Mouse (Mus musculus) ES-CJ7 (cell line): Measurements from ENCODE around the gene Krt27.

ENCODE experiments used
- DNase-seq: peaks from one replicate; pipeline ENCODE4 v3.0.0; 2011; ENCODE audit warnings: low read depth, low spot score

Gene Krt27

DNA sequence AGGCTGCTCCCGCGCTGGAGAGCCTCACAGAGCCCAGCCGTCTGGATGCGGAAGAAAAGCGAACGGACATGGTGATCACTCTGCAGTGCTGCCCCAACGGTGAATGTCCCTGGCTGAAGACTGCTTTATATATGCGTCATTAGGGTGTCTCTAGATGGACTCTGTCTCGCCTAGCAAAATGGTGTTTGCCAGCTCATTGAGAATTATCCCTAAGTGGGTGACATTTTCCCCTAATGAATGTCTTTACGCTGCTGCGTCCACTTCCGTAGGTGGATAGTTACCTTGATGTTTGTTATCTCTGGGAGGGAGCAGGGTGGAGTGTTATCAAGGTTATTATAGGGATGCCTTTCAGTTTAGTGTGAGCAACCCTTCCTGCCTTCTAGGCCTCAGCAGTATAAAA lies at the start of gene Krt27:
Gene Krt27 (minus strand): TSS at position 101 of the 400 bp plus-strand sequence.
- no peak for DNase-seq

DNA sequence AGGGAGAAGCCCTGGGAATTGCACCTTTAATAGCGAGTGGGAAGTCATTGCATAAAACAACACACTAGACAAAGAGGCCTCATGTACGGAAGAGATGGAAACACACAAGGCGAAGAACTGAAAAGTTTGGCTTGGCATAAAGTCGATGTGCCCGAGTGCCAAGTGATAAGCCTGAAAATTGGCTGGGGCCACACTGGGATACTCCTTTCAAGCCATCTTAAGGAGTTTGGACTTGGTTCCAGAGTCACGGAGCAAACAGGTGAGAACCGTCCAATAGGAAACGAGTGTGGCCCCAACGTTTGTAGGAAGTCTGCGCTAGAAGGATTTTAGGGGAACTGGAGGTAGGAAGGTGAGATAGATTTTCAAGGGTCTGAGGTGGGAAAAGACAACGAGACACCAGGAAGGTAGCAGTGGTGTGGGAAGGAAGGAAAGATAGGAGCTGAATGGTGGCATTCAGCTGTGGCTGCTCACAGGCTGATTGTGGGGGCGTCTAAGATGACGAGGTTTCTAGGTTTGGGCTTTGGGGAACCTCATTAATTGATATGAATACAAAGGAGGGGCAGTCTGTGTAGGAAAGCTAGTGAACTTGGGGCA lies 49.1 kb upstream of the Krt27 start:
- DNase-seq = no peak

DNA sequence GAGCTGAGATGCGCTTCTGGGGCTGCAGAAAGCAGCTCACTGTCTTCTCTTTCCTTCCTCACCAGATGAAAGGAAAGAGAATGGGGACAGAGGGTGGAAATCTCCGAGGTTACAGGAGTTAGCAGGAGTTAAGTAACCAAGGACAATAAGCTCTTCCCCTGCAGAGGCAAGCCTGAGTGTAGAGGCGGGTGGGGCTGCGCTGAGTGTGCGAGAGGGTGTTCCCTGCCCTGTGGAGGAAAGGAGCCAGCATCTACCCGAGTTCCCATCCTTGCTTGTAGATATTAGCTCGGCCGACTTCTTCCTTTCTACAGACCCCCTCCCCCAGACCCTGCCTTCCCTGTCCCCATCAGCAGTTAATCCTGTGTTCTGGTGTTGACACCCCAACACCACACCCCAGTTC lies 47.9 kb upstream of the Krt27 start:
- no peak for DNase-seq

DNA sequence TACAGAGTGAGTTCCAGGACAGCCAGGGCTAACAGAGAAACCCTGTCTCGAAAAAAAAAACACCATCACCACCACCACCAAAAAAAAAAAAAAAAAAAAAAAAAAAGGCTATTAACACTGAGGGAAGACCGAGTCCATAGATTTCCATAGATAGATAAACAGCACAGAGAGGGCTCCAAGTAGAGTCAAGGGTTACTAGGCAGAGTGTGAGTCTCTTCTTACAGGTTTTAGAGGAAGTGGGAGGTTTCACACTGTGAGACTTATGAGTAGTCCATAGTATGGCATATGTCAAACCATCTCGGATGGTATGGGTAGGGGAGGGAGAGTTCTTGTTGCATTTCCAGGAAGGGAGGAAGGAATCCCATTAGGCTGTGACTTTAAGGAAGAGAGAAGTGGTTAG lies 47.2 kb upstream of the Krt27 start:
- no peak for DNase-seq

DNA sequence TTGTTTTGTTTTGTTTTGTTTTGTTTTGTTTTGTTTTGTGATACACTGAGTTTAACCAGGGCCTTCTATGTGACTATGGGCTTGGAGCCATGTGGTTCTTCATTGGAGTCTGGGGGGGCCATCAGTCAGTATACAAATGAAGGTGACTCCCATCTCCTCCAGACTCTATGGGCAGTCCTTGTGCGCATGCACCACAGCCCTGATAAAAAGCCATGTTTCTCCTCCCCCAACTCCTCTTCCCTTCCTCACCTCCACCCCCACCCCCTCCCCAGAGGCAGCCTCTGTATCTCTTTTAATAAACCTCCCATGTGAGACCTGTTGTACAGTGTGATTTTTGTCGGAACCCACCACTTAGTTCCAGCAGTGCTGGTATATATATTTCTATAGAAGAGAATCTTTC lies 45.8 kb upstream of the Krt27 start:
- no peak for DNase-seq

DNA sequence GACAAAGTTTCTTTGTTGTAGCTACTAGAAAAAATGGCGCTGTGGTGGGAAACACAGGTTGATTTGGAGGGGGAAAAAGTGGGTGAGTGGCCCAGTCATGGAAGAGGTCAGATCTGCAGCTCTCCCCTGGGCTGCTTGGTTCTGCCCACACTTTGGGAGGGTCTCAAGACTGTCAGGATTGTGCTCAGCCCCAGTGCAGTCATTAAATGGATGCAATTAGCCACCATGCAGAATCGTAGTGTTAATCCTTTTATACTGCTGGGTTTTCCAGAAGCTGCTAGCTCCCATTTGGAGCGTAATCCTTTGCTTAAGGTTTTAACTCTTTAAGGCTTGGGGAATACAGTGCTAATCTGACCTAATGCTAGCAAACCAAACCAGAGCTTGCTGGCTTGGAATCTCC lies 45.1 kb upstream of the Krt27 start:
- no peak for DNase-seq

DNA sequence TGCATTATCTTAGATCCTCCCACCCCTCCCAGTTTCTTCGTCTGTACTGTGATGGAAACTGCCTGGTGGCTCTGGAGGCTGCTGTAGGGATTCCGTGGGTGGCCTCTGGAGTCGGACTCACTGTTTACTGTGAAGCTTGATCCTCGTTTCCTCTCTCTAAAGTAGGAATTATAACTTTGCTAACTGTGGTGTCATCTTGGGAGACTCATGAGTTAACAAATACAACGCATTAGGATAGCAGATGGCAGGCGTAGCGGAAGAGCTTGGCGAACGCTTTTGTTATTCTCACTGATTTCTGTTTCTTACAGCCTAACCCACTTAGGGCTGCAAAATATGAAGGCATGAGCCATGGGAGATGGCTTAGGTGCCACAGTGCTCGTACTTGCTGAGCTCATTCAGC lies 41.6 kb upstream of the Krt27 start:
- DNase-seq = no peak

DNA sequence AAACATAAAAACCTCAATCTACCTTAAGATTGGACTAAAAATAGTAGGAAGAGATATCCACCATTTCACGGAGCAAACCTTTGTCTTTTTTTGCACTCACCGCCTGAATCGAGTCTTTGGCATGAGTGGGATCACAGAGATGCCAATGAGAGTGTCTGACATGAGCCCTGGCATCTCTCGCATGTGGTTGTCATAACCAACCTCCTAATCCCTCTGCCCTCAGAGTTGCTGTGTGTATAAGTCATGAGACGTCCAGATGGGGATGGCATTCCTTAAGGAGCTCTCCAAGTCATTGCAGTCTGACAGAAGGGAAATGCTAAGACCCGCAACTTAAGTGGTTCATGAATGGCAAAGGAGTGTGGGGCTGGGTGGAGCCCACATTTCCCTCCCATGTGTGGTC lies 40.5 kb upstream of the Krt27 start:
- no peak for DNase-seq

DNA sequence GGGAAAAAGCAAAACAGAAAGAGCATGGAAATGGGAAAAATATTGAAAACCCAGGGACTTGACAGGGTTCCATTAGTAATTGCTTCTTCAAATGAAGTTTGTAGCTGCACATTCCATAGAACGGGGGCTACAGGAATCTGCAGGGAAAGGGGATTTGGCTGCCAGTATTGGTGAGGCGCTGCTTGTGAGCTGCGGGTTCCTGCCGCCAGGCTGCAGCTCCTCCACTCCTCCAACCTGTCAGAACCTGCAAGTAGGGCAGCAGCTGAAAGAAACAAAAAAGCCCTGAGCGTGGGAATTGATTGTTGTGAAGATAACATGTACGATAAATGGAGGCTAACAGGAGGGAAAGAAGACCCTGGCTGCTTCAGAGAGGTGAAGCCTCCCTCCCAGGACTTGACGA lies 40.0 kb upstream of the Krt27 start:
- DNase-seq = no peak

DNA sequence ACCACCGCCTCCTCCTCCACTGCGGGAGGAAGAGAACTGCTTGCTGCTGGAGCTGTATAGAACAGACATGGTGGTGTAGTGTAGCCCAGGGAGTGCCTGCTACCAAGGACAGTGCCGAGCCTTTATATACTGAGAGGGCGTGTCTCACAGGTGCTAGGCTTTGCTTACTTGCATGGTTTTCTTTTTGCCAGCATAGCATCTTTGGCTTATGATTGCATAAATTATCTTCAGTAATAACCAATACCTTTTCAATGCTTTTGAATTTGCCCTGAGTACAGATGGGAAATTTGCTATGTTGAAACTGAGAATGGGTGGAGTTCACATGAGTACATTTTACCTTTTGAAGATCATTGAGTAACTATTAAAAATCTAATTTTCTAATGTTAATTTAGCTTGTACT lies 38.4 kb upstream of the Krt27 start, which contains the start of gene Krt10:
Gene Krt10 (minus strand): TSS at position 101 of the 400 bp plus-strand sequence.
- DNase-seq = no peak

DNA sequence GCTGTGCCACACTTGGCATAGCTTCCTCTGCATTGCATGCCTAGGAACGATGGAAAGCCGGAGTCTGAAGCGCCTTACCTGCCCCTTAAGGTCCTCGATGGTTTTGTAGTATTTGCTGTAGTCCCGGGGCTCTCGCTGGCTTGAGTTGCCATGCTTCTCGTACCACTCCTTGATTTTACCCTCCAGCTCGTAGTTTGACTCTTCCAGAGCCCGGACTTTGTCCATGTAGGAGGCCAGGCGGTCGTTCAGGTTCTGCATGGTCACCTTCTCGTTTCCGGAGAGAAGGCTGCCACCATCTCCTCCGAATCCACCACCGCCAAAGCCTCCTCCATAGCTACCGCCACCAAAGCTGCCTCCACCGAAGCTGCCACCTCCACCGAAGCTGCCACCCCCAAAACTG lies 37.8 kb upstream of the Krt27 start:
- no peak for DNase-seq

DNA sequence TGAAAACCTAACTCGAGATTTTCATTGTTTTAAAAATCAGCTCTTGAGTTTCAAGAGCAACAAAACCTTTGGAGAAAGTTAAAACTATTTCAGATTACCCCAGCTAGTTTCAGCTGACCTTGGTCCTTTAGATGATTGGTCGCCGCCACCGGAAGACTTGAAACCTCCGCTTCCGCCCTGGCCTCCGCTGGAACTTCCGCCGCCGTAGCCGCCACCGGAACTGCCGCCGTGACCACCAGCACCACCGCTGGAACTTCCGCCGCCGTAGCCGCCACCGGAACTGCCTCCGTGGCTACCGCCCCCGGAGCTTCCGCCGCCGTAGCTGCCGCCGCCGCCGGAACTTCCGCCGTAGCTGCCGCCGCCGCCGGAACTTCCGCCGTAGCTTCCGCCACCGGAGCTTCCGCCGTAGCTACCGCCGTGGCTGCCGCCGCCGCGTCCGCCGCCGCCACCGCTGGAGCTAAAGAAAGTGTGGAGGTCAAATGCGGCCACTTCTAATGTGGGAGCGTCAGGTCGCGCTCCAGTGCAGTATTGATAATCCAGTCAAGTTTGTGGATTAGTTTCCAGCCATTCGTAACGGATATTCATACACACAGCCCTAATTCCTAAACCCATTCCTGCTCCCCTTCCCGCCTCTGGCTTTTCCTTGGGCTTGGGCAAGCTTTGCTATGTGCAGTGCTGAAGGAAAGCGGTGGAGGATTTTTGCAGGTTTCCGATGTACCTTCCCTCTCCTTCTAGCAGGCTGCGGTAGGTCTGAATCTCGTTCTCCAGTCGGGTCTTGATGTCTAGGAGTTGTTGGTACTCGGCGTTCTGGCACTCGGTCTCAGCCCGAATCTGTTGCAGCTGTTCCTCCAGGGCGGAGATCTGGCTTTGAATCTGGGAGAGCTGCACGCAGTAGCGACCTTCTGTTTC lies 35.2 kb upstream of the Krt27 start:
- peak; percentile 82 for DNase-seq

DNA sequence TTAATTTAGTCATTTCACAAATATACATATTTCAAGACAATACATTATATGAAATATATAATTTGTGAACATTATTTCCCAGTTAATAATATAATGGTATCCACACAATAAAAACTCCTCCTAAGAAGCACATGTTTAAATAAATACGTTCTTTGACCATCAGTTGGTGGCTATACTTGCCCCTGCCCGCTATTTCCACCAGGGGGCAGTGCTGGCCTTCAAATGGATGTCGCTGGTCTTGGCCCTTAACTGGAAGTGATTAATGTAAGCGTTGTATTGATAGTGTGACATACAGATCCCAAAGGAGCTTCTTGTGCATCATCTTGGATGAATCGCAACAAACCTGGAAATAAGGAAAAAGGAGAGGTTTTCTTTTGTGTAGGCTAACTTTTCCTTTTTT lies 28.7 kb upstream of the Krt27 start:
- peak; percentile 79 for DNase-seq

DNA sequence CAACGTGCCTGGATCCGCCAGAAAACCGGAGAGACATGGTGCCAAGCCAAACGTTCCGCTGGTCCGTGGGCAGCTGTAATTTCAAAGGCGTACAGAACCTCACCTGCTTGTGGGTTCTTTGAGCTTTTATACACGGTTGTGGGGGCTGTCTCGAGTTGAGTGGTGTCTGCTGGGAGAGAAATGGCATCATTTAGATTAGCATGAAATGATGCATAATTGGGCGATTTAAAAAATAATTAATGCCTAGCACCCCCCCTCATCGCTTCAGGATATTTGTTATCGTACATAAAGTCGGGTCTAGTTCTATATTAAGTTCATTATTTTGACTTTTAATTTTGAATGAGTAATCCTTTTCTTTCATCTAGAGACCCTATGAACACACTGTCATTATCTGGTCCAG lies 23.9 kb upstream of the Krt27 start, which contains the start of gene Krt28:
Gene Krt28 (minus strand): TSS at position 101 of the 400 bp plus-strand sequence.
- no peak for DNase-seq

DNA sequence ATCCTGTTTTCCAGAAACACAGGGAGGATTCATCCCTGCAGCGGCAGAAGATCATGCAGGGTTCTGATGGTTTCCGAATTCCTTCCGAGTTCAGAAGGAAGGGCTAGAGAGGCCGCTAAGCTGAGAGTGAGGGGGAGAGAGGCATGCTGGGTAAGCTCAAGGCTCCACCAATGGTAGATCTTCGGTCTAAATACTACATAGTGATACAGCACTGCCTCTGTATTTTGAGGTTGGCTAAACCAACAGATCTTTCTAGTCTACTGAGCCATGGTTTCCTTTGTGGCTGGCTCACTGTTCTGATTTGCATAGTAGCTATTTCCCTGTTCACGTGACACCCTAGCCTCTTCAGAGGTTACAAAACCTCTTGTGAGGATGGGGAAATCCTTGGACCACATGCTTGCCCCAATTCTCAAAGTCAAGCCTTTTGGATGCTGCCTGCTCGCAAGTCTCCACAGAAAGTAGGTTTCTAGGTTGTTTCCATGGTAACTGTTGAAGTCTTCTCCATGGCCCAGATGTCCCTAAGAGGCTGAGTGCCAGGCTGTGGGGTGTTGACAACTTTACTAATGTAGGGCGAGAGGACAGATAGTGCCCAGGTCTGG lies 19.0 kb upstream of the Krt27 start:
- DNase-seq = no peak

DNA sequence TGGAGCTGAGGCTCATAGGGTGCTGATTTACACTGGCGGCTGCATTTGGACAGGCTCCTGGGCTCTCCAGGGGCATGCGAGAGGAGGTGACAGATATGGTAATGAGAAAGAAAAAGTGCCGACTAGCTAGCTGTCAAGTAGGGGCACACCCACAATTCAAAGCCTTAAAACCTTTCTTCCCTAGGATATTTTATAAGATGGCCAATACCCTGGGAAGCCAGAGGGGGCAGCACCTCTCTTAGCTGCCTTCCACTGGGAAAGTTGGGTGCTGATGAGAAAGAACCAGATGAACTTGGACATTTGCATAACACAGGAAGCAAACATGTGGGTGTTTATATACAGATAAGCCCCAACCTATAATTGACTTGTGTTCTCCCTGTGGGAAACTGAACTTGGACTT lies 18.3 kb upstream of the Krt27 start:
- DNase-seq = peak; percentile 78

DNA sequence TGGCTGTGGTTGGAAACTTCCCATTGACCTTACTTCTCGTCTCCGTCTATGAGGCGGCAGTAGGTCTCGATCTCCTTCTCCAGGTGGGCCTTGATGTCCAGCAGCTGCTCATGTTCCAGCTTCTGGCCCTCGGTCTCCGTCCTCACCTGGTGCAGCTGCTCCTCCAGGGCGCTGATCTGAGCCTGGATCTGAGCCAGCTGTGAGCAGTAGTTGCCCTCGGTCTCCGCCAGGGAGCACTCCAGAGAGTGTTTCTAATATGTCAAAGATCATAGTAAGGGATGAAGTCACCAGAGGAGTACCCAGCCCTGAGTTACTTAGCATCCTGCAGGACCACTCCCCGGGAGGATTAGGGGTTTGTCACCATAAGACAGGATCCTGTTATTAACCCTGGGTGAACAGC lies 15.9 kb upstream of the Krt27 start:
- DNase-seq = peak; percentile 69

DNA sequence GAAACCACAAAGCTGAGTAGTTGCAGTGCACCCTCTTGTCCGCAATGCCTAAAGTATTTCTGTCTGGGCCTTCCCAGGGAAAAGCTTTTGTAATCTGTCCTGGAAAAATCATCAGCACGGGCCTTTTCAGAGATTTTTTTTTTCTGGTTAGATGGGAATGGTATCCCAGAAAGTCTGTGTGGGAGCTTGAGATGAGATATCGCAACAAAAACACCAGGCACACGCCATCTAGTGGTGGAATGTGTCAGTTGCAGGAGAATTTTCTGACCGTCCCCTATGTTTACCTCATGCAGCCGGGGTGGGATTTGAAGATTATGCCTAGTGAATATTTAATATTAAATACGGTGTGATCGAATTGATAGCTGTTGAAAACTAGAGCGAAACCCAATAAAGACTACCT lies 13.5 kb upstream of the Krt27 start:
- DNase-seq = peak; percentile 83

DNA sequence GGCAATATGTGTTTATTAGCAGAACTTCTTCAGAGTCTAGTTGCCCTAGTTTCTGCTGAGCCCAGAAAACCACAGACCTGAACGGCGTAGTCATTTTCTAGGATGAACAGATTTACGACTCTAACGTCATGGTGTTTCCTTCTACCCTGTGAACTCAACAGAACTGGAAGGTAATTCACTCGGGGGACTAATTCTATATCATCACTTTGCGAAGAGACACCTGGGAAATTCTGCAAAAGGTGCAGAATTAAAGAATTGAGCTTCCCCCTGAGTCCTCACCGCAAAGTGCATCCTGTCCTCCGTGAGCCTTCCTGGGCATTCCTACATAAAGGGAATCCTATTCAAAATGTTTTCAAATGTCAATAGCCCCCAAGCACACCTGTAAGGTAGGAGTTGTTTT lies 10.5 kb upstream of the Krt27 start:
- no peak for DNase-seq

DNA sequence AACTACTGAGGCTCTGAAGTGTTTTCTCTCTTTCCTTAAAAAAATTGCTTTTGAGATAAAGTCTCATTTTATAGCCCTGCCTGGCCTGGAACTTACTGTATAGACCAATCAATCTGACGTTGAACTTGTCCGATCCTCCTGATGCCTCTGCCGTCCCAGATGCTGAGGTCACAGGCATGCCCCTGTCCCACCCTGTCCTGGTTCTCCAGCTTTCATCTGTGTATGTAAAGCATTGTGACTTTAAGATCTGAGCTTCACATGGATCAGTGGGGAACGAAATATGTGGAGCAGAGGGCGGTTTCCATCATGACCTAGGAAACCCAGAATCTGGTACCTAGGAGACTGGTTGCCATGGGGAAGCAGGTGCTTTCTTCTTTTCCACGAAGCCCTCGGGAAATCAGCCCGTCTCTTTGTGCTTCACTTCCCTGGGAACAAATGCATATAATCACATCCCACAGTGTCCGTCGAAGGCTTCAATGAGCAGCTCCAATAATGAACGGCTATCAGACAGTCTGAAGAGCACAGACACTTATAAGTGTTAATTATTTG lies 11.5 kb downstream of the Krt27 start:
- no peak for DNase-seq

DNA sequence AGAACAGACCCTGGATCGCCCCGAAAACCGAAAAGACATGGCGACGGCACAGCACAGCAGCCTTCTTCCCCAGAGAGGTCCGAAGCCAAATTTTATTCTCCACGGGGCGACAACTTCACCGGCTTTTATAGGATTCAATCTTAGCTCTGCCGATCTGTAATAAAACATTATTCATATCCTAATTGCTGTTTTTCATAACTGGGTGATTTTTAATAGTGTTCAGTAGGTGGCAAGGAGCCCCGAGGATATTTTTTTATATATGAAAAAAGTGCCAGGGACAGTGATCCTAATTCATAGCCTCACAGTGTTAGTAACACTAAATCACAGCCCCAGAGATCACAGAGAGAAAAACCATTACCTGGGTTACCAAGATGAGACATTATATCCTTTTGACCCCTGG lies 13.0 kb downstream of the Krt27 start, which contains the start of gene Krt26:
Gene Krt26 (minus strand): TSS at position 101 of the 400 bp plus-strand sequence.
- no peak for DNase-seq

DNA sequence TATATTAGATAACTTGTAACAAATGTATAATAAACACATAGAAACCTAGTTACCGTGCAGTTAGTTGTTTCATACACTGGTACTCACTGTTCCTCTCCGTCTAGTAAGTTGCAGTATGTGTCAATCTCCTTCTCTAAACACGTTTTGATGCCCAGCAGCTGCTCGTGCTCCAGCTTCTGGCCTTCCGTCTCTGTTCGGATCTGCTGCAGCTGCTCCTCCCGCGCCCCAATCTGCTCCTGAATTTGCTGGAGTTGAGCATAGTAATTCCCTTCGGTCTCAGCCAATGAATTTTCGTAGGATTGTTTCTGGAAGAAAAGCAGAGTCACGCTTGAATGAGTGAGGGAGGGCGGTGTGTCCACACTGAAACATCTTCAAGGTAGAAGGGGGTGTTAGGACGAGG lies 17.5 kb downstream of the Krt27 start:
- no peak for DNase-seq
